Mouse (Mus musculus) ES-Bruce4 (cell line): ENCODE data around the gene Hoxa9.

Source experiments
- CTCF ChIP-seq: IDR thresholded peaks from one replicate; pipeline ENCODE4 v1.8.1; 2011; ENCODE audit warnings: low read depth, low read length
- EP300 ChIP-seq: IDR thresholded peaks from 2 replicates; pipeline ENCODE4 v1.6.1; 2011; ENCODE audit warnings: low read depth, low read length; ENCODE audit not compliant: insufficient read depth
- POLR2A ChIP-seq: IDR thresholded peaks from one replicate; pipeline ENCODE4 v1.8.1; 2011; ENCODE audit warnings: low read length; ENCODE audit not compliant: insufficient read depth

- TF ChIP-seq CTCF (no peak), EP300 (no peak), POLR2A (no peak)
Measured at GRCm38 (mm10) chr6:52190410-52190809, 40.5 kb downstream of the Hoxa9 start.
